Mouse (Mus musculus) frontal cortex, postnatal 25 days (tissue): Measurements from ENCODE around the gene Prdx4.
"Not testable (repeated sequence)": the region's sequence is repeated elsewhere in the genome, so short reads cannot be mapped to it uniquely, and the experiment has no call there.

Source experiments
- DNase-seq, 2 experiments: peaks; one replicate each; pipeline ENCODE4 v3.0.0; 2022; ENCODE audit warnings: low spot score in 2 of 2

The Prdx4 gene

GRCm38 (mm10) chrX:155340654-155341053 lies at the start of gene Prdx4:
TSS of gene Prdx4 (minus strand) at chrX:155340754.
- DNase-seq = no peak

GRCm38 (mm10) chrX:155376538-155376937 lies 36.0 kb upstream of the Prdx4 start:
- DNase-seq = no peak

GRCm38 (mm10) chrX:155375458-155375857 lies 34.9 kb upstream of the Prdx4 start:
- DNase-seq = no peak

GRCm38 (mm10) chrX:155370110-155370509 lies 29.6 kb upstream of the Prdx4 start:
- not testable (repeated sequence) for DNase-seq

- DNase-seq = no peak
Observed at GRCm38 (mm10) chrX:155365095-155365494, 24.5 kb upstream of the Prdx4 start.

- DNase-seq = no peak
Observed at GRCm38 (mm10) chrX:155346249-155346648, 5.7 kb upstream of the Prdx4 start.

- DNase-seq = peak; percentile 43 to 52
Observed at GRCm38 (mm10) chrX:155337905-155338721, 2.4 kb downstream of the Prdx4 start.

GRCm38 (mm10) chrX:155337567-155337904 lies 3.0 kb downstream of the Prdx4 start:
- no peak for DNase-seq

- DNase-seq = no peak
Observed at GRCm38 (mm10) chrX:155318005-155318404, 22.5 kb downstream of the Prdx4 start.

- no peak for DNase-seq
Observed at GRCm38 (mm10) chrX:155306390-155306789, 34.2 kb downstream of the Prdx4 start.

- no peak for DNase-seq
Observed at GRCm38 (mm10) chrX:155280427-155281044, 60.0 kb downstream of the Prdx4 start.

- no peak for DNase-seq
Observed at GRCm38 (mm10) chrX:155278483-155278882, 62.1 kb downstream of the Prdx4 start.
